Mouse (Mus musculus) cerebellum, adult 2 months (tissue): ENCODE data around the gene Phyh.

Experiments used
- CTCF ChIP-seq: fragments of 200-500 bp; IDR thresholded peaks from 2 replicates; pipeline ENCODE4 v1.5.1; 2011; ENCODE audit warnings: low read depth, mild to moderate bottlenecking, control low read depth, low read length, moderate library complexity, borderline replicate concordance; ENCODE audit not compliant: insufficient read depth
- POLR2A ChIP-seq: fragments of 200-500 bp; IDR thresholded peaks from 2 replicates; pipeline ENCODE4 v1.6.1; 2011; ENCODE audit warnings: low read length, control low read depth, borderline replicate concordance; ENCODE audit not compliant: insufficient read depth

DNA sequence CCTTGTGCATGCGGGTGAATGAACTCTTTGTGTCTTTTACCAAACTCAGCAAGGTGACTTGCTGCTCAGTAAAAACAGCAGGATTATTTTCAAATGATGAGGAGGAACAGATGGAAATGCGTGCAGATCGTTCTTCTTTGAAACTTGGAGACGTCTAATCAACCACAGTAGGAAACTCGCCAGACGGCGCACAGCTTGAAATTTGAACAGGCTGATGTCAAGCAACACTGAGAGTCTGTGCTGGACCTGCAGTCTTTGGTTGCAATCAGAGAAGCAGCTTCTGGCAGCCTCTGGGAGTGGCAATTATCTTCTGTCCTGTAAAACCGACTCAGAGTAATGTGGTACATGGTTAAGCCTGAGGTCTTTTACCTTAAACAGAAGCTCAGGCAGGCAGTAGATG is 59.3 kb downstream of the Phyh start:
- no peak for TF ChIP-seq CTCF
- TF ChIP-seq POLR2A: no peak
